Mouse (Mus musculus) cortical plate, adult 2 months (tissue): ENCODE data around the gene Dhodh.

ENCODE experiments used
- CTCF ChIP-seq: fragments of 200-500 bp; IDR thresholded peaks from 2 replicates; pipeline ENCODE4 v1.5.1; 2011; ENCODE audit warnings: mild to moderate bottlenecking, control low read depth, low read length; ENCODE audit not compliant: insufficient read depth; ENCODE audit errors: extremely low read depth
- POLR2A ChIP-seq: fragments of 200-500 bp; IDR thresholded peaks from 2 replicates; pipeline ENCODE4 v1.6.1; 2011; ENCODE audit warnings: mild to moderate bottlenecking, low read length, control low read depth; ENCODE audit not compliant: insufficient read depth; ENCODE audit errors: extremely low read depth

DNA sequence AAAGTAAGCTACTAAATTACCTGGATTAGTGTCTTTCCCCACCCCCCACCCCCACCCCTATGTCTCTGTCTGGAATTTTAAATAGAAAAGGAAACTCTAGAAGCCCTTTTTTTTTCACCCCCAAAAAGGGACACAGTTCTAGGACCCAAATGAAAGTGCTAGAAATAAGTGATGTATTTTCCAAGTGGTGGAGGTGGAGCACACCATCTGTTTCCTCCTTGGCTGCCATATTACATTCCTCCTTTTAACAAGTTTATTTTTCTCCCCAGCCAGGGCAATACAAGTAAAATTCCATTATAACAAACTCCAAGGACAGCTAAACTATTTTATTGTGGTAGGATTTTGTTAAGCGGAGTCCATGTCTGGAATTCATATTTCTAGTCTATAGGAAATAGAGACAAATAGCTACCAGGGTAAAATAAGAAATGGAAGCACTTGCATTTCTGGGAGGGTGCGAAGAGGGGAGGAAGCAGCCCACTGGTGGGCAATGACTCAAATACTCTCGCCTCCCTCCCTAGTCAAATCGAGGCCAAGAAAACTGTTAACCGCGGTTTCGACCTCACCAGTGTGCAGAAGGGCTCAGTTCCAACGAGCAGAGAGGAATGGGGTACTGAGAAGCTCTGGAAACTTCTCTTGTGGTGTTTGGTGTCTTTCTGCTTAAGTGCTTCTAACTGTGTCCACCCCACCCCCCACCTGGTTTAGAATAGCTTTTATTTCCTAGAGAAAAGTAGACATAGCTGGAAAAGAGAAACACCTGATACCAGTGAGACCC lies 65.5 kb downstream of the Dhodh start:
- no peak for TF ChIP-seq CTCF
- no peak for TF ChIP-seq POLR2A
